Mouse (Mus musculus) thymus, adult 2 months (tissue): Measurements from ENCODE around the gene Prss12. TPM values are rescaled to one million over a fixed set of nuclear protein-coding genes. Genes with fewer than 3 reads are reported as not detected.
A peak's percentile ranks its signal among the peaks of the same experiment; 100 is the strongest.

Experiments
- DNase-seq: peaks from one replicate; pipeline ENCODE4 v3.0.0; 2021
- H3K27ac ChIP-seq: fragments of 200-500 bp; 2 replicates; pipeline ENCODE4 v1.5.1; 2012; ENCODE audit warnings: low read length, control low read depth; ENCODE audit not compliant: control insufficient read depth, insufficient read depth
- H3K27me3 ChIP-seq: fragments of 200-500 bp; 2 replicates; pipeline ENCODE4 v1.6.1; 2012; ENCODE audit warnings: mild to moderate bottlenecking, low read length, moderate library complexity, mixed read lengths; ENCODE audit not compliant: control insufficient read depth, insufficient read depth
- H3K36me3 ChIP-seq: fragments of 200-500 bp; 2 replicates; pipeline ENCODE4 v1.6.1; 2012; ENCODE audit warnings: mild to moderate bottlenecking, low read length, moderate library complexity; ENCODE audit not compliant: control insufficient read depth, insufficient read depth
- H3K4me1 ChIP-seq: fragments of 200-500 bp; replicated peaks from 2 replicates; pipeline ENCODE4 v1.6.1; 2012; ENCODE audit warnings: low read length; ENCODE audit not compliant: control insufficient read depth, insufficient read depth
- H3K4me3 ChIP-seq: fragments of 200-500 bp; 2 replicates; pipeline ENCODE4 v1.5.1; 2012; ENCODE audit warnings: mild to moderate bottlenecking, low read length, control low read depth, moderate library complexity; ENCODE audit not compliant: control insufficient read depth, insufficient read depth
- CTCF ChIP-seq: fragments of 200-500 bp; IDR thresholded peaks from 2 replicates; pipeline ENCODE4 v1.5.1; 2012; ENCODE audit warnings: mild to moderate bottlenecking, control low read depth, low read length, moderate library complexity, borderline replicate concordance; ENCODE audit not compliant: control insufficient read depth, poor library complexity, insufficient read depth; ENCODE audit errors: extremely low read depth
- POLR2A ChIP-seq: fragments of 200-500 bp; IDR thresholded peaks from 2 replicates; pipeline ENCODE4 v1.6.1; 2012; ENCODE audit warnings: mild to moderate bottlenecking, low read length, control low read depth, moderate library complexity; ENCODE audit not compliant: control insufficient read depth, poor library complexity, insufficient read depth; ENCODE audit errors: extremely low read depth
- WGBS: fragments of 180-500 bp; shearing (Covaris S2); methylation state at CpG from one replicate; pipeline ENCODE4 v1.1.7; 2018; 5-methylcytosine and 5-hydroxymethylcytosine counted together
- polyA plus RNA-seq: library from polyadenylated mRNA; depleted of rRNA; stranded (reverse); fragments of >200 nt; gene quantifications from 2 replicates; pipeline ENCODE4 v1.2.3, GENCODE M21; 2012; rRNA removed

The Prss12 gene
- polyA plus RNA-seq = 0.41 and 0.49 TPM in 2 replicates

DNA sequence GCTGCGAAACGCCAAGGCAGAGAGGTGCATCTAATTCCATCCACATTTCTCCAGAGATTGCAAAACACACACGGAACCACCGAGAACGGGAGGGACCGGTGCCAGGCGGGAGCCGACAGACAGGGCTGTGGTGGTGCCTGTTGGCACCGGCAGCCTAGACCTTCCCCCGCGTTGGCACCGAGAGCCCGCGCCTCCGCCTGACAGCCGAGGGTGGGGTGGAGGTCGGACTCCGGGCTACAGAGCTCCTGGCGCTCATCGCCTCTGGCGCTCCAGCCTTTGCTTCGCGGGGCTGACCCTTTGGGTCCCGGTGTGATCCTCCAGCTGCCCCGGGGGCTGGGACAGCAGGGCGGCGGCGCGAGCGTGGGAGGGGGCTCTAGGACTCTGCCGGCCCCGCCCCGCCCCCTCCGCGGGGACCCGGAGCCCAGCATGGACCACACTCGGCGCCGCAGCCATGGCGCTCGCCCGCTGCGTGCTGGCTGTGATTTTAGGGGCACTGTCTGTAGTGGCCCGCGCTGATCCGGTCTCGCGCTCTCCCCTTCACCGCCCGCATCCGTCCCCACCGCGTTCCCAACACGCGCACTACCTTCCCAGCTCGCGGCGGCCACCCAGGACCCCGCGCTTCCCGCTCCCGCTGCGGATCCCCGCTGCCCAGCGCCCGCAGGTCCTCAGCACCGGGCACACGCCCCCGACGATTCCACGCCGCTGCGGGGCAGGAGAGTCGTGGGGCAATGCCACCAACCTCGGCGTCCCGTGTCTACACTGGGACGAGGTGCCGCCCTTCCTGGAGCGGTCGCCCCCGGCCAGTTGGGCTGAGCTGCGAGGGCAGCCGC, at the start of gene Prss12:
Prss12 (plus strand) TSS at position 206 of the 830 bp plus-strand sequence.
- no peaks in the 10 kb centered on the region for H3K4me1 ChIP-seq
- H3K36me3 ChIP-seq = no peaks in the 10 kb centered on the region
- no peak within 1 kb of the TSS for H3K27ac ChIP-seq
- H3K27me3 ChIP-seq = peaks cover 12% of the 10 kb centered on the region; the same call in 1 of the 2 replicates
- no peak for TF ChIP-seq POLR2A
- no peak for TF ChIP-seq CTCF
- 3% methylated on average over 76 of the region's 84 CpGs for WGBS
- DNase-seq = no peak
- H3K4me3 ChIP-seq = peak within 1 kb of the TSS; percentile 18

DNA sequence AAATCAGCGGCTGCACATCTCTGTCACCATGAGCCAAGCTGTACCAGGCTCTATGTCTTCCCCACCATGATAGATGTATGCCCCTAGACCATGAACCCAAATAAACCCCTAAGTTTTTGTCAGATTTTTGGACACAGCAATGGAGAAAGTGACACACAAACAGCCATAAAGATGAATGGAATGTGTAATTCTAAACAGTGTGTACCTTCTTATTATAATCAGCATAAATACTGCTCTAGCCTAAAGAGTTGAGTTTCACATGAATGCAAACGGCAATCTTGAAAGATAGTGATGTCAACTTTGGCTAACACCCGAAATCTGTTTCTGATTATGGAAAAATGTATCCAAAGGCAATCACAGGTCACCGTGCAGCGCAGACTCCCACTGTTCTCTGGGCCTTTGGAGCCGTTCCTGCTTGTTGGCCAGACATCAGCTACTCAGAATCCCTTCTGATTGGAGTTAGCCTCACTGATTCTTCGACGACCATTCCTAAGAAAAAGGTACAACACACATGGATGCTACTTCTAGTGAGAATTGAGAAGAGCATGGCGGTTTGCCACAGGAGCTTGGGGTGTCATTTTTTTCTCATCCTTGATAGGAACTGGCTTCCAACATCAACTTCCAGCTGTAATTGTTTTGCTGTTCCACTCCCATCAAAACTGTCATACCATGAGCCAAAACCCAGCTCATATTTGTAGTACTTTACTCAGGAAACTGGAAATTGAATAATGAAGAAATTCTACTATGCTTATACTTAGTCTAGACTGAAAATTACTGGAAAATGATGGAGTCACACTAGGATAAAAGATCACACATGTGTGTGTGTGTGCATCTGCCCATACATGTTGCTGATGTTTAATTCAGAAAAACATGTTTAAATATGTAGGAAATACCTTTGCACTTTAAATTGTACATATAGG, 48.9 kb upstream of the Prss12 start:
- Histone ChIP-seq H3K27me3 (no peaks in the 10 kb centered on the region), H3K36me3 (no peaks in the 10 kb centered on the region), H3K4me3 (no peak overlapping the region), H3K4me1 (no peaks in the 10 kb centered on the region), H3K27ac (no peak overlapping the region)
- TF ChIP-seq CTCF (no peak), POLR2A (no peak)
- WGBS = 87% methylated on average over 9 of the region's 9 CpGs
- no peak for DNase-seq

DNA sequence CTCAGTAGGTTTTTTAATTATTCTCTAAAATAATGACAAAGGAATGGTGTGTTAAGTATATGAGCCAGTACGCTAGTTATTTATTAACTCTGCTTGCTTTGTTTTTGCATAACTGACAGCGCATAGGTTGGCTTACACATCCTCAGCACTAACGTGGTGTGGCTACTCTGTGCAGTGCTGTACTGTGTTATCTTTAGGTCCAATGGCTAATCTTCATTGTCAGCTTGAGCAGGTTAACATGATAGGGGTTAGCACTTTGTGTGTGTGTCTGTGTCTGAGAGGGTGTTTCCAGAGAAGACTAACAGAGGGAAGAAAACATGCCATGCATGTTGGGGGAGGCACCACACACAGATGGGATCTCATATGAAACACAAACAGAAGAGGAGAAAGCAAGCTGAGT, 41.8 kb upstream of the Prss12 start:
- Histone ChIP-seq H3K4me3 (no peak overlapping the region), H3K27ac (no peak overlapping the region), H3K27me3 (no peaks in the 10 kb centered on the region), H3K4me1 (no peaks in the 10 kb centered on the region), H3K36me3 (no peaks in the 10 kb centered on the region)
- TF ChIP-seq POLR2A (no peak), CTCF (no peak)
- 80% methylated on average over 3 of the region's 3 CpGs for WGBS
- DNase-seq = no peak

GRCm38 (mm10) chr3:123411821-123412578, 34.7 kb upstream of the Prss12 start:
- Histone ChIP-seq H3K4me3 (no peak overlapping the region), H3K27me3 (no peaks in the 10 kb centered on the region), H3K27ac (no peak overlapping the region), H3K36me3 (no peaks in the 10 kb centered on the region), H3K4me1 (no peaks in the 10 kb centered on the region)
- TF ChIP-seq CTCF = no peak
- no peak for TF ChIP-seq POLR2A
- DNase-seq = no peak
- WGBS = 88% methylated on average over 6 of the region's 6 CpGs

GRCm38 (mm10) chr3:123413173-123413572, 33.5 kb upstream of the Prss12 start:
- no peak overlapping the region for H3K4me3 ChIP-seq
- no peaks in the 10 kb centered on the region for H3K4me1 ChIP-seq
- DNase-seq = no peak
- TF ChIP-seq CTCF (no peak), POLR2A (no peak)
- WGBS = 85% methylated on average over 5 of the region's 5 CpGs
- no peak overlapping the region for H3K27ac ChIP-seq
- H3K36me3 ChIP-seq = no peaks in the 10 kb centered on the region
- no peaks in the 10 kb centered on the region for H3K27me3 ChIP-seq

GRCm38 (mm10) chr3:123425647-123426046, 21.1 kb upstream of the Prss12 start:
- WGBS = 92% methylated on average over 2 of the region's 2 CpGs
- no peaks in the 10 kb centered on the region for H3K4me1 ChIP-seq
- DNase-seq = no peak
- H3K4me3 ChIP-seq = no peak overlapping the region
- H3K27me3 ChIP-seq = no peaks in the 10 kb centered on the region
- TF ChIP-seq POLR2A (no peak), CTCF (no peak)
- H3K36me3 ChIP-seq = no peaks in the 10 kb centered on the region
- H3K27ac ChIP-seq = no peak overlapping the region
